Mouse (Mus musculus): Measurements from ENCODE around the gene Gng8. TPM values are rescaled to one million over a fixed set of nuclear protein-coding genes. Genes with fewer than 3 reads are reported as not detected.

Gng8 gene
- total and polyA plus RNA-seq, 2 experiments from 2014 or later: 4.1 to 4.7 TPM

DNA sequence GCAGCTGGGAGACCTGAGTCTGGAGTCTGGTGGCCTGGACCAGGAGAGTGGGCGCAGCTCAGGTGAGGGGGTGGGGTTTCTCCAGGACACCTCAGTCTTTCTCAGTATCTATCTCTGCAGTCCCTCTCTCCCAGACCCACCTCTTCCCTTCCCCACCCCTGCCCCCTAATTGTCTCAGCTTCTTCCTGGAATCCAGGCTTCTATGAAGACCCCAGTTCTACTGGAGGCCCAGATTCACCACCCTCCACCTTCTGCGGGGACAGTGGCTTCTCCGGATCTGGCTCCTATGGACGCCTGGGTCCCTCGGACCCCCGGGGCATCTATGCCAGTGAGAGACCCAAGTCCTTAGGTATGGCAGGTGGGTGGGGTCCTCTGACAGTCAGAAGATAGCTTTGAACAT, 8.4 kb upstream of the Gng8 start:
- Histone ChIP-seq H3K27me3 (ENCODE audit: insufficient read depth, low read length) (no peaks in the 10 kb centered on the region; the same call in 1 of the 2 replicates), H3K4me1 (ENCODE audit: insufficient read depth, low read length) (no peaks in the 10 kb centered on the region), H3K36me3 (ENCODE audit: insufficient read depth, low read length) (peaks cover 15% of the 10 kb centered on the region; the same call in 1 of the 2 replicates), H3K9me3 (ENCODE audit: low read length) (no peaks in the 10 kb centered on the region), H3K9ac (replicated peaks; ENCODE audit: low read length) (no peak overlapping the region), H3K4me2 (ENCODE audit: low read depth, low read length) (no peak overlapping the region), H3K4me3 (ENCODE audit: low read length) (no peak overlapping the region), H3K27ac (no peak overlapping the region)
- DNase-seq (ENCODE audit: low spot score): no peak
- no peak for ATAC-seq
- WGBS: 93% methylated on average over 6 of the region's 6 CpGs
- no peak for TF ChIP-seq CTCF (IDR thresholded peaks at IDR 0.05; ENCODE audit: low read depth)

- Histone ChIP-seq H3K9me3 (ENCODE audit: low read length) (no peaks in the 10 kb centered on the region), H3K4me3 (ENCODE audit: low read length) (no peak overlapping the region), H3K27ac (no peak overlapping the region), H3K9ac (replicated peaks; ENCODE audit: low read length) (no peak overlapping the region), H3K4me2 (ENCODE audit: low read depth, low read length) (no peak overlapping the region), H3K27me3 (ENCODE audit: insufficient read depth, low read length) (no peaks in the 10 kb centered on the region; the same call in 1 of the 2 replicates), H3K36me3 (ENCODE audit: insufficient read depth, low read length) (peaks cover 17% of the 10 kb centered on the region; the same call in 1 of the 2 replicates), H3K4me1 (ENCODE audit: insufficient read depth, low read length) (no peaks in the 10 kb centered on the region)
- TF ChIP-seq CTCF (IDR thresholded peaks at IDR 0.05; ENCODE audit: low read depth): no peak
- no peak for ATAC-seq
- no peak for DNase-seq (ENCODE audit: low spot score)
- 75% methylated on average over 4 of the region's 4 CpGs for WGBS
Observed at GRCm38 (mm10) chr7:16884334-16884733, 7.3 kb upstream of the Gng8 start.

DNA sequence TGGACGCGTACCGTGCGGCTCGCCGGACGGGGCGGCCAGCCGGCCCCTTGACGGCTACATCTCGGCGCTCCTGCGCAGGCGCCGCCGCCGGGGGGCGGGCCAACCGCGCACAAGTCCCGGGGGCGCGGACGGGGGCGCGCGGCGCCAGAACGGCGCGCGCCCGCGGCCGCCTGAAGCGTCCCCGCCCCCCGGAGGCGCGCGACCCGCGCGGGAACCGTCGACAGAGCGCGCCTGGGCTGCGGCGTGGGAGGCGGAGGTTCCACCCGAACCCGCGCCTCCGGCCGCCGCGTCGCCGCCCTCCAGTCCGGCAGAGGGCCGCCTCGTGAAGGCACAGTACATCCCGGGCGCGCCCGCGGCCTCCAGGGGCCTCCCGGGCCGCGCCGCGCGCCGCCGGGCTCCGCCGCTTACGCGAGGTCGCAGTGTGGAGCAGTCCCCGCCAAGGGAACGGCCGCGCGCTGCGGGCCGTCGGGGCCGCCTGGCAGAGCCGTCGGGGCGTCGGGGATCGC, 6.3 kb upstream of the Gng8 start:
- WGBS: 13% methylated on average over 53 of the region's 95 CpGs
- Histone ChIP-seq H3K36me3 (ENCODE audit: insufficient read depth, low read length) (peaks cover 17% of the 10 kb centered on the region; the same call in 1 of the 2 replicates), H3K27me3 (ENCODE audit: insufficient read depth, low read length) (no peaks in the 10 kb centered on the region; the same call in 1 of the 2 replicates), H3K9ac (replicated peaks; ENCODE audit: low read length) (no peak overlapping the region), H3K4me1 (ENCODE audit: insufficient read depth, low read length) (no peaks in the 10 kb centered on the region), H3K27ac (no peak overlapping the region), H3K4me3 (ENCODE audit: low read length) (peak overlapping the region; percentile 16; the same call in 1 of the 2 replicates), H3K9me3 (ENCODE audit: low read length) (no peaks in the 10 kb centered on the region), H3K4me2 (ENCODE audit: low read depth, low read length) (peak overlapping the region; percentile 19; the same call in 1 of the 2 replicates)
- DNase-seq (ENCODE audit: low spot score) (peak; percentile 60), ATAC-seq (peak; percentile 22; the same call in 1 of the 2 replicates)
- TF ChIP-seq CTCF (IDR thresholded peaks at IDR 0.05; ENCODE audit: low read depth): no peak

DNA sequence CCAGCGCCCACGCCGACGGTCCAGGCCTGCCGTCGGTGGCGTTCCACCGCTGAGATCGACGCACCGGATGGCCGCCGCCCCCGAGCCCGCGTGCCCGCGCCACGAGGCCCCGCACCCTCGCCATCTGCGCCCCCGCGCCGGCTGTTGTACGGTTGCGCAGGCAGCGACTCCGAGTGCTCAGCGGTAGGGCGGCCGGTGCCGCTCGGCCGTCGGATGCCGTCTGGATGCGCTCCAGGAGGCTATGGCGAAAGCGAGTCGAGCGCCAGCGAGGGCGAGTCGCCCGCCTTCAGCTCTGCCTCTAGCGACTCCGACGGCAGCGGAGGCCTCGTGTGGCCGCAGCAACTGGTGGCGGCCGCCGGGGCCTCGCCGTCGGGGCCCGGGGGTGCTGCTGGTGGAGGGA, 5.7 kb upstream of the Gng8 start:
- Histone ChIP-seq H3K4me3 (ENCODE audit: low read length) (peak overlapping the region; percentile 16; the same call in 1 of the 2 replicates), H3K27ac (no peak overlapping the region), H3K9me3 (ENCODE audit: low read length) (no peaks in the 10 kb centered on the region), H3K4me2 (ENCODE audit: low read depth, low read length) (no peak overlapping the region), H3K36me3 (ENCODE audit: insufficient read depth, low read length) (peaks cover 17% of the 10 kb centered on the region; the same call in 1 of the 2 replicates), H3K9ac (replicated peaks; ENCODE audit: low read length) (no peak overlapping the region), H3K27me3 (ENCODE audit: insufficient read depth, low read length) (no peaks in the 10 kb centered on the region; the same call in 1 of the 2 replicates), H3K4me1 (ENCODE audit: insufficient read depth, low read length) (no peaks in the 10 kb centered on the region)
- DNase-seq (ENCODE audit: low spot score) (no peak), ATAC-seq (peak; percentile 21; the same call in 1 of the 2 replicates)
- WGBS: 49% methylated on average over 53 of the region's 59 CpGs
- no peak for TF ChIP-seq CTCF (IDR thresholded peaks at IDR 0.05; ENCODE audit: low read depth)

DNA sequence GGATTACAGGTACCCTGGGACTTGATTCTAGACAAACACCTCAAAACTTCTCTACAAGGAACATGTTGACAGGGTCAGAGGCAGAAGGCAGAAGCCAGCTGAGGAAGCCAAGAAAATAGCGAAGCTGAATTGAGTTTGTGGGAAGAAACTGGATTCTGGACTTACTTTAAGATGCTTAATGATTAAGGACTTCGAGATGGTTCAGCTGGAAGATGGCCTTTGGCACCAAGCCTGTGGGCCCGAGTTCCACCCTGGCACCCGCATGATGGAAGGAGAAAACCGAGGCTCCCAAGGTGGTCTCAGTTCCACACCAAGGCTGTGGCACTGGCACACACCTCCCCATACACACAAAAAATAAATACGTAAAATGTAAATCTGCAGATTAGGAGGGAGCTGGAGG, 1.1 kb upstream of the Gng8 start:
- Histone ChIP-seq H3K9ac (replicated peaks; ENCODE audit: low read length) (no peak overlapping the region), H3K4me3 (ENCODE audit: low read length) (no peak overlapping the region), H3K27ac (no peak overlapping the region), H3K4me2 (ENCODE audit: low read depth, low read length) (0 out of 2 replicates have a peak overlapping the region, but pooled peaks have one; percentile 55), H3K36me3 (ENCODE audit: insufficient read depth, low read length) (0 out of 2 replicates have a peak, but pooled peaks cover 10% of the 10 kb centered on the region), H3K4me1 (ENCODE audit: insufficient read depth, low read length) (peaks cover 4% of the 10 kb centered on the region; the same call in 1 of the 2 replicates), H3K9me3 (ENCODE audit: low read length) (no peaks in the 10 kb centered on the region), H3K27me3 (ENCODE audit: insufficient read depth, low read length) (no peaks in the 10 kb centered on the region)
- DNase-seq (ENCODE audit: low spot score) (no peak), ATAC-seq (no peak)
- no peak for TF ChIP-seq CTCF (IDR thresholded peaks at IDR 0.05; ENCODE audit: low read depth)
- WGBS: 46% methylated on average over 6 of the region's 6 CpGs

GRCm38 (mm10) chr7:16890944-16891343, 642 bp upstream of the Gng8 start:
- 4% methylated on average over 23 of the region's 23 CpGs for WGBS
- Histone ChIP-seq H3K4me2 (ENCODE audit: low read depth, low read length) (0 out of 2 replicates have a peak overlapping the region, but pooled peaks have one; percentile 55), H3K27me3 (ENCODE audit: insufficient read depth, low read length) (no peaks in the 10 kb centered on the region), H3K9ac (replicated peaks; ENCODE audit: low read length) (no peak overlapping the region), H3K36me3 (ENCODE audit: insufficient read depth, low read length) (0 out of 2 replicates have a peak, but pooled peaks cover 10% of the 10 kb centered on the region), H3K9me3 (ENCODE audit: low read length) (no peaks in the 10 kb centered on the region), H3K27ac (no peak overlapping the region), H3K4me1 (ENCODE audit: insufficient read depth, low read length) (peaks cover 4% of the 10 kb centered on the region; the same call in 1 of the 2 replicates), H3K4me3 (ENCODE audit: low read length) (no peak overlapping the region)
- no peak for TF ChIP-seq CTCF (IDR thresholded peaks at IDR 0.05; ENCODE audit: low read depth)
- DNase-seq (ENCODE audit: low spot score): no peak
- no peak for ATAC-seq

DNA sequence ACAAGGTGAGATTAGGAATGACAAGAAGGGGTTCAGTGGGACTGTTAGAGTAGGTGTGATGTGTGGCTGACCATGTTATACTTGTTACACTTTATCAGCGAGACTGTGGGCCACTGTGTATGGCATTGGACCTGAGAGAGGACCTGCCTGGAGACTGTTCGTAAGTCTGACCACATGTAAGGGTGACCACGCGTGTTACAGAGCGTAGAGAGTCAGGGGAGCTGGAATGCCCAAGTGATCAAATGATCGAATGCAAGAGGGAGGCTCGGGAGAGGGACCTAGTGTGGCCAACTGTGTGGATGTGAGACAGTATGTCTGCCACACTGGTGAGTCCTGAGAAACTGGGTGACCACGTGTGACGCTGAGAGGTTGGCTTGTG, 755 bp downstream of the Gng8 start:
- Histone ChIP-seq H3K9me3 (ENCODE audit: low read length) (no peaks in the 10 kb centered on the region), H3K27ac (no peak overlapping the region), H3K4me3 (ENCODE audit: low read length) (no peak overlapping the region; the same call in 1 of the 2 replicates), H3K36me3 (ENCODE audit: insufficient read depth, low read length) (0 out of 2 replicates have a peak, but pooled peaks cover 10% of the 10 kb centered on the region), H3K4me2 (ENCODE audit: low read depth, low read length) (no peak overlapping the region), H3K9ac (replicated peaks; ENCODE audit: low read length) (no peak overlapping the region), H3K4me1 (ENCODE audit: insufficient read depth, low read length) (peaks cover 4% of the 10 kb centered on the region; the same call in 1 of the 2 replicates), H3K27me3 (ENCODE audit: insufficient read depth, low read length) (no peaks in the 10 kb centered on the region)
- ATAC-seq (no peak), DNase-seq (ENCODE audit: low spot score) (no peak)
- TF ChIP-seq CTCF (IDR thresholded peaks at IDR 0.05; ENCODE audit: low read depth): no peak; the same call in 1 of the 2 replicates
- WGBS: 52% methylated on average over 9 of the region's 9 CpGs
